Mouse (Mus musculus): ENCODE measurements around the gene Alg2. TPM values are rescaled to one million over a fixed set of nuclear protein-coding genes. Genes with fewer than 3 reads are reported as not detected.

Alg2 gene
- 14.3 TPM for polyA plus RNA-seq (2012; fragmentation: generic; extraction: Trizol)
- long read RNA-seq, experiment 1, transcript Alg2-201 (2 exons, 3,021 nt), result major isoform, 18 of 19 reads
- long read RNA-seq, experiment 1, partial matches to known transcripts, result 0 of 19 reads
- long read RNA-seq, experiment 1, other reads (novel, unspliced or antisense), result 1 of 19 reads
- long read RNA-seq, experiment 2, transcript Alg2-201 (2 exons, 3,021 nt), result major isoform, 123 of 130 reads
- long read RNA-seq, experiment 2, partial matches to known transcripts, result 0 of 130 reads
- long read RNA-seq, experiment 2, other reads (novel, unspliced or antisense), result 4 of 130 reads

DNA sequence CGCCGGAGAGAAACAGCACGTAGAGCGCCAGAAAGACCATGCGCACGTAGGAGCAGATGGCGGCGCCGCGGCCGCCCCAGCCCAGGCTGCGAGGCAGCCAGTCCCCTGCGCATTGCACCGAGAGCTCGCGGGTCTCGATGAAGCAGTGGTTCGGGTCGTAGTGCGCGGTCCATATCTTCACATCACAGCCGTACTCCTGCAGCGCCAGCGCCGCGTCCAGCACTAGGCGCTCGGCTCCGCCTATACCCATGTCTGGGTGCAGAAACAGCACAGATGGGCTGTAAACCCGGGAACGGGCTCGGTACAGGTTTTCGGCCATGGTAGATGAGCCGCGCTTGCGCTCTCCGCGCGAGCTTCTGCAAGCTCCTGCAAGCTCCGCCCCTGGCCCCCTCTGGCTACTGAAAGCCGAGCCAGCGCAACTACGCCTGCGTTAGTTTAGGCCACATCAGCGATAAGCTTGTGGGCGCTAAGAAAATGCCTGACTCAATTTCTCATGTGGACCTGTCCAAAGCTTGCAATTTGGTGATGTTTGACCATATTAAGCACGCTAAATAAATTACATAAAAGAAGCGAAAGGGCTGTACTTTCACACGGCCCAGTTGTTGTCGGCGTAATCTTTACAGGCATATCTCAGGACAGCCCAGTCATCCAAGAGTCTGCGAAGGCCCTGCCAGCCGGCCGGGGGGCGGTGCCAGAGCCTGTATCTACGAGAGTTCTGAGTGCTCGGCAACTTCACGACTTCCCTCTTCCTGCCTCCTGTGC, at the start of gene Alg2, which contains the start of gene Sec61b:
TSS of gene Alg2 (minus strand) at position 366 of the 762 bp plus-strand sequence.
TSS of gene Sec61b (plus strand) at position 691 of the 762 bp plus-strand sequence.
- H3K27me3 ChIP-seq (ENCODE audit: control insufficient read depth, insufficient read depth, insufficient read length), result no peaks in the 10 kb centered on the region
- H3K36me3 ChIP-seq (ENCODE audit: control insufficient read depth, insufficient read depth), result peaks cover 64% of the 10 kb centered on the region
- TF ChIP-seq MAX (IDR thresholded peaks at IDR 0.05), result peak; percentile 99
- no peak for TF ChIP-seq FOSL1 (IDR thresholded peaks at IDR 0.05; ENCODE audit: insufficient read depth, low read length, poor library complexity, severe bottlenecking)

DNA sequence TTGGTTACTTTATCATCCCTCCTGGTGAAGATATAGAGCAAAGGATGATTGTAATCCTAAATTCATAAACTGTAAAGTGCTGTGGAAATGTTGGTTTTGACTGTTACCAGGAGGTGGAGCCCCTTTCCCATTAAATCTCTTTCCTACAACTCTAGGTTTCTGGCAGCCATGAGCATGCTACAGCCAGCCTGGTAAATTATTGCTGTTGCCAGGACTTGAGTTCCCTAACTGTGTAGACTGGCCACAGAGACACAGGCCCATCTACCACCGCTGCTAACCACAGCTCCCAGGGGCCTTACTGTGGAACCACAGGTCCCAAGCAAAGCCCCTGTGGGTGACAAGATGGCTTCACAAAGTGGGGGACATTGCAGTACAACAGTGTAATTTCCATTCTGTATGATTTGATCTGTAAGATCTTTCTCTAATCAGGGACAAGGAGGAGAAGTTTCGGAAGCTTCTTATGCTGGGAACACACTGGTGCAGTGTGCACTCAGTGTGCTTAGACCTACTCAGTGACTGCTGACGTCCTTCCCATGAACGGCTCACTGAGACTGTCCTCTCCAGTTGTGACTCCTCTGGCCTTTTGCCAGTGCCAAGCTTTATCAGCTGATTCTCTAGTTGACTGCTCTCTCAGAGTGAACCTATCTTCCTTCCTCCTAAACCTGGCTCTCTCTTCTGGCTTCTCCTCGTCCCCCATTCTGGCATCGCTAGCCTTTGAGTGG, 47.9 kb upstream of the Alg2 start:
- Histone ChIP-seq H3K4me3 (ENCODE audit: insufficient read depth, poor library complexity, severe bottlenecking) (no peak overlapping the region), H3ac (ENCODE audit: control insufficient read depth, insufficient read length, low read depth) (no peak overlapping the region), H3K36me3 (ENCODE audit: control insufficient read depth, insufficient read depth) (no peaks in the 10 kb centered on the region), H3K79me2 (ENCODE audit: control insufficient read depth, insufficient read depth) (no peaks in the 10 kb centered on the region), H3K79me3 (ENCODE audit: low read depth) (no peaks in the 10 kb centered on the region), H3K27me3 (ENCODE audit: control insufficient read depth, insufficient read depth, insufficient read length) (peaks cover 32% of the 10 kb centered on the region)
- no peak for TF ChIP-seq MYOD1 (IDR thresholded peaks at IDR 0.05; ENCODE audit: control insufficient read depth, insufficient read length, low read depth)
- TF ChIP-seq FOSL1 (IDR thresholded peaks at IDR 0.05; ENCODE audit: insufficient read depth, low read length, poor library complexity, severe bottlenecking), result no peak
- TF ChIP-seq USF1 (IDR thresholded peaks at IDR 0.05; ENCODE audit: low read depth), result no peak
- no peak for TF ChIP-seq CTCF (IDR thresholded peaks at IDR 0.05; ENCODE audit: control insufficient read depth, insufficient read depth, insufficient read length)
- no peak for TF ChIP-seq MAX (IDR thresholded peaks at IDR 0.05)
- no peak for TF ChIP-seq CEBPB (IDR thresholded peaks at IDR 0.05; ENCODE audit: low read depth)
- TF ChIP-seq MYOG (IDR thresholded peaks at IDR 0.05; ENCODE audit: control insufficient read depth, extremely low read depth, insufficient read length), result no peak

More for the DNA sequence above, at the start of gene Alg2, which contains the start of gene Sec61b:
- Histone ChIP-seq H3K79me2 (ENCODE audit: control insufficient read depth, insufficient read depth) (peaks cover 74% of the 10 kb centered on the region), H3K4me3 (ENCODE audit: insufficient read depth, poor library complexity, severe bottlenecking) (peak within 1 kb of the TSS; percentile 89), H3K79me3 (ENCODE audit: low read depth) (peaks cover 40% of the 10 kb centered on the region), H3ac (ENCODE audit: control insufficient read depth, insufficient read length, low read depth) (peak within 1 kb of the TSS; percentile 88)

DNA sequence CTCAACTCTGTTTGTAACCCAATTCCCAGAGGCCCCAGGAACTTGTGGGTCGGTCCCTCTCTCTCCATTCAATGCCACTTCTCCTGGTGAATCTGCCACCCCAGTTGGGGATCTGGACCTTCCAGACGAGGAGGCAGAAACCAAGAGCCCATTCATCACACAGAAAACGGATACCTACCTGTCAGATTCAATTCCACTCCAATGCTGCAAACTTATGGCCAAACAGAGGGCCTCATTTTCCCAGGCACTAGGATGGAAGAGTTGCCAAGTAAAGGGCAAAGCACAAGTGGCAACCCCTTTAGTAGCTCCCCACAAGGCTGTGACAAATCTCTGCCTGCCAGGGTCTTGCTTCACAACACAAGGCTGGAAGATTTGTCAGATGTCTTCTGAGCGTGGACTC, 45.9 kb upstream of the Alg2 start:
- Histone ChIP-seq H3K36me3 (ENCODE audit: control insufficient read depth, insufficient read depth) (no peaks in the 10 kb centered on the region), H3ac (ENCODE audit: control insufficient read depth, insufficient read length, low read depth) (no peak overlapping the region), H3K4me3 (ENCODE audit: insufficient read depth, poor library complexity, severe bottlenecking) (no peak overlapping the region), H3K79me2 (ENCODE audit: control insufficient read depth, insufficient read depth) (no peaks in the 10 kb centered on the region), H3K79me3 (ENCODE audit: low read depth) (no peaks in the 10 kb centered on the region), H3K27me3 (ENCODE audit: control insufficient read depth, insufficient read depth, insufficient read length) (peaks cover 32% of the 10 kb centered on the region)
- no peak for TF ChIP-seq MYOD1 (IDR thresholded peaks at IDR 0.05; ENCODE audit: control insufficient read depth, insufficient read length, low read depth)
- no peak for TF ChIP-seq MYOG (IDR thresholded peaks at IDR 0.05; ENCODE audit: control insufficient read depth, extremely low read depth, insufficient read length)
- TF ChIP-seq USF1 (IDR thresholded peaks at IDR 0.05; ENCODE audit: low read depth), result no peak
- no peak for TF ChIP-seq FOSL1 (IDR thresholded peaks at IDR 0.05; ENCODE audit: insufficient read depth, low read length, poor library complexity, severe bottlenecking)
- no peak for TF ChIP-seq CTCF (IDR thresholded peaks at IDR 0.05; ENCODE audit: control insufficient read depth, insufficient read depth, insufficient read length)
- TF ChIP-seq CEBPB (IDR thresholded peaks at IDR 0.05; ENCODE audit: low read depth), result no peak
- TF ChIP-seq MAX (IDR thresholded peaks at IDR 0.05), result no peak

DNA sequence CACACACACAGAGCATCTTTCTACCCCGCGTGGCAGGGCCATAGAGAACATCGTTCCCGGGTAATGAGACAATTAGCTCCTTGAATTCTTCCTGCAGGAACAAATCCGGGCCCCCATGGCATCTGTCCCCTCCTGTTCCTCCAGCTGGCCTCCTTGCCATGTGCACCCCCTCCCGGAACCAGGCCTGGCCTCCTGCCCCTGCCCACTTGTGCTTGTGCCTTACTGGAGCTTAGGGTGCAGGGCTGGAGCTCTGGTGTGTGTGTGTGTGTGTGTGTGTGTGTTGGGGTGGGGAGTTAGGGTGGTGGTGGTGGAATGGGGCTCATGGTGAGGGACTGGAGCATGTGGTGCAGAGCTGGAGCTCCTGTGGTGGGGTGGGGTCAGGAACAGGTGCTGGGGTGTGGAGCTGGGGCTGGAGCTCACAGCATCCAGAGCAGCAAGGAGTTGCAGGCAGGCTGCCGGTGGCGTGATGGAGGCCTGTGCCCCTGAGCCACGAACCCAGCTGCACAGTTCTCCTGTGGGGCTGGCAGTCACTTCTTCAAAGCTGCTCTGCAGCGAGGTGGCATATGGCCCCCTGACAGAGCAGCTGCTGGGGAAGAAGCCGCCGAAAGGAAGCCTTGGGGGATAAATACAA, 44.5 kb upstream of the Alg2 start:
- H3K36me3 ChIP-seq (ENCODE audit: control insufficient read depth, insufficient read depth), result no peaks in the 10 kb centered on the region
- no peak overlapping the region for H3K4me3 ChIP-seq (ENCODE audit: insufficient read depth, poor library complexity, severe bottlenecking)
- H3K79me2 ChIP-seq (ENCODE audit: control insufficient read depth, insufficient read depth), result no peaks in the 10 kb centered on the region
- H3K79me3 ChIP-seq (ENCODE audit: low read depth), result no peaks in the 10 kb centered on the region
- TF ChIP-seq CEBPB (IDR thresholded peaks at IDR 0.05; ENCODE audit: low read depth) (no peak), USF1 (IDR thresholded peaks at IDR 0.05; ENCODE audit: low read depth) (no peak), MYOG (IDR thresholded peaks at IDR 0.05; ENCODE audit: control insufficient read depth, extremely low read depth, insufficient read length) (no peak), CTCF (IDR thresholded peaks at IDR 0.05; ENCODE audit: control insufficient read depth, insufficient read depth, insufficient read length) (no peak), FOSL1 (IDR thresholded peaks at IDR 0.05; ENCODE audit: insufficient read depth, low read length, poor library complexity, severe bottlenecking) (no peak), MYOD1 (IDR thresholded peaks at IDR 0.05; ENCODE audit: control insufficient read depth, insufficient read length, low read depth) (no peak), MAX (IDR thresholded peaks at IDR 0.05) (no peak)
- H3ac ChIP-seq (ENCODE audit: control insufficient read depth, insufficient read length, low read depth), result no peak overlapping the region
- peaks cover 39% of the 10 kb centered on the region for H3K27me3 ChIP-seq (ENCODE audit: control insufficient read depth, insufficient read depth, insufficient read length)

DNA sequence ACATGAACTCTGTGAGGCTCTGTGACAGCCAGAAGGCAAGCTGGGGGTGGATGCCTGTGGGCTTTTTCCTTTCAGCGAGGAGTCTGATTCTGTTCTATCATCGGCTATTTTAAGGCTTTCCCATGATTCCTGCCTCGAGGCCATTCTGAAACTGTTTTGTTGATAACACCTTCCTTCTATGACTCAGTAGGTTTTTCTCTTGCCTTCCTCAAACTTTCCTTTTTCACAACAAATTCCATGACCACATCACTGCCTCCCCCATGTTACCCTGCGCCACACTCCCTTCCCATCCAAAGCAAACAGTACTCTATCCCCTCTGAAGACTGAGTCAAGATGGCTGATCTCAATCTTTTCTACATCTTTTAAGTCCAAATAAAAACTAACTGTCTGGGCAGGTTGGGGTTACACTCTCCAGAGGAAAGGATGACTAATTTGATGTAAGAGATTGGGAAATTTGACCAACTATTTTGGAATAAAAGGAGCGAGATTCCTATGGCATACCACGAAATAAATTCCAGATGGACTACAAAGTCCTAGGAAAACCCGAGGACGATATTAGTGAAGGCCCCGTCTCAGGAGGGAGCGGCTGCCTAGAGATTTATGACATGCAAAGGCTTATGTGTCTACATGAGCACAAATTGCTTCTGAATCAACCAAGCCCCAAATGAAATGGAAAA, 30.8 kb upstream of the Alg2 start:
- no peak overlapping the region for H3K4me3 ChIP-seq (ENCODE audit: insufficient read depth, poor library complexity, severe bottlenecking)
- H3K36me3 ChIP-seq (ENCODE audit: control insufficient read depth, insufficient read depth), result no peaks in the 10 kb centered on the region
- TF ChIP-seq CTCF (IDR thresholded peaks at IDR 0.05; ENCODE audit: control insufficient read depth, insufficient read depth, insufficient read length) (no peak), CEBPB (IDR thresholded peaks at IDR 0.05; ENCODE audit: low read depth) (peak; percentile 86), FOSL1 (IDR thresholded peaks at IDR 0.05; ENCODE audit: insufficient read depth, low read length, poor library complexity, severe bottlenecking) (peak; percentile 34), MYOD1 (IDR thresholded peaks at IDR 0.05; ENCODE audit: control insufficient read depth, insufficient read length, low read depth) (no peak)
- H3K27me3 ChIP-seq (ENCODE audit: control insufficient read depth, insufficient read depth, insufficient read length), result peaks cover 6% of the 10 kb centered on the region
- no peak overlapping the region for H3ac ChIP-seq (ENCODE audit: control insufficient read depth, insufficient read length, low read depth)
- no peaks in the 10 kb centered on the region for H3K79me2 ChIP-seq (ENCODE audit: control insufficient read depth, insufficient read depth)
- H3K79me3 ChIP-seq (ENCODE audit: low read depth), result no peaks in the 10 kb centered on the region

Data from C2C12 (cell line).